Mouse (Mus musculus): ENCODE measurements around the gene Nsg2. TPM values are rescaled to one million over a fixed set of nuclear protein-coding genes. Genes with fewer than 3 reads are reported as not detected.
"Not testable (repeated sequence)": the region's sequence is repeated elsewhere in the genome, so short reads cannot be mapped to it uniquely, and the experiment has no call there.

Gene Nsg2
- polyA plus RNA-seq, 1 experiment, result 1.7 TPM

DNA sequence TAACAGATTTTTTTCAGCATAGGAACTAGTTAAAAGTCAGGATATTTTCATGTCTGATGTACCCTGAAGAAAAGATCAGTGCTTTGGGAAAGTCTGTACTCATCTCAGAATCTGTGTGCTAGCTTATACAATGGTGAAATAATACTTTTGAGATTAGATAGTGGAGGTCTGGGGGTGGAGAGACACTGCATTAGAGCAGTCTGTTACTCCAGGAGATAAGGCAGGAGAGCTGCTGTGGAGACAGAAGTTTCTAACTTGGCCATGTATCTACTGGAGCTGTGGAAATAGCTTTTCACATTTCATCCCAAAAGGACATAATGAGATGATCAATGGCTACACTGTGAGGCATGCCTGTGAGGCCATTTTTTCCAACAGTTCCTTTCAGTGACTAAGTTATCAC is 17.0 kb upstream of the Nsg2 start:
- H3K4me1 ChIP-seq (ENCODE audit: control insufficient read depth, insufficient read depth, low read length), result no peaks in the 10 kb centered on the region
- DNase-seq, result no peak
- no peak overlapping the region for H3K4me3 ChIP-seq (replicated peaks; ENCODE audit: extremely low read depth, low read depth, low read length)
- TF ChIP-seq CTCF (IDR thresholded peaks at IDR 0.05; ENCODE audit: insufficient read depth, low read length), result no peak
- no peak for TF ChIP-seq POLR2A (IDR thresholded peaks at IDR 0.05; ENCODE audit: borderline replicate concordance, extremely low read depth, low read depth, low read length)

DNA sequence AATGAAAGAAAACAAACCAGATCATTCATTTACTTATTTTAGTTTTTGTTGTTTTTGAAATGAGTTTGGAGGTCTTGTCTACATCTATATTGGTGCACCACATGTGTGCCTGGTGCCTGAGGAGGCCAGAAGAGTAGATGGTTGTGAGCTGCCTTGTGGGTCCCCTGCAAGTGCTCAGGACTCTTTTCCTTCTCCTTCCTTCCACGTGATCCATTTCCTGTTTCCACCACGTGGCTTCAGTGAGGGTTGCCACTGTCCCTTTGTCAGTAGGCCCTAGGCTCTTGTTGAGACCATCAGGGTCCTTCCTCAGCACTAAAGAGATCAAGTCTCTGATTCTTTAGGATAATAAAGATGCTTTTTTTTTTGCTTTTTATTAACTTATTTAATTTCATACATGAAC is 15.5 kb upstream of the Nsg2 start:
- Histone ChIP-seq H3K4me3 (replicated peaks; ENCODE audit: extremely low read depth, low read depth, low read length) (no peak overlapping the region), H3K4me1 (ENCODE audit: control insufficient read depth, insufficient read depth, low read length) (no peaks in the 10 kb centered on the region)
- no peak for TF ChIP-seq POLR2A (IDR thresholded peaks at IDR 0.05; ENCODE audit: borderline replicate concordance, extremely low read depth, low read depth, low read length)
- no peak for TF ChIP-seq CTCF (IDR thresholded peaks at IDR 0.05; ENCODE audit: insufficient read depth, low read length)
- WGBS, result 37% methylated on average over 2 of the region's 2 CpGs
- no peak for DNase-seq

DNA sequence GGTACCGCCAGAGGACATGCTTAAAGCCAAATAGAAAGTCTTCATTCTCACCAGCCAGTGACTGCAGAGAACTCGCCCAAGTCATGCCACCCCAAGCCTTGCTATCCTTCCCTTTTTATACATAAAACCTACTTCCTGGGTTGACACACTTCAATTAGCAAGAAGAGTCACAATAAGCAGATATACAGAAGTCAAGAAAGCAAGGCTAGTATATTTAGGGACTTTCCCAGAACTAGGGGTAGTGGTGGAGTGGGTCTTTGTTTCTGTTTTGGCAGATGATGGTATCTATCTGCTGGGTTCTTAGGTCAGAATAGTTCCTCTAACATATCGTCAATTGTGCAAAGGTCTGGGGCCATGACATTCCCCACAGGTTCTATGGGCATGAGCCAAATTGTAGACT is 7.7 kb upstream of the Nsg2 start:
- Histone ChIP-seq H3K4me3 (replicated peaks; ENCODE audit: extremely low read depth, low read depth, low read length) (no peak overlapping the region), H3K4me1 (ENCODE audit: control insufficient read depth, insufficient read depth, low read length) (no peaks in the 10 kb centered on the region)
- TF ChIP-seq POLR2A (IDR thresholded peaks at IDR 0.05; ENCODE audit: borderline replicate concordance, extremely low read depth, low read depth, low read length) (no peak), CTCF (IDR thresholded peaks at IDR 0.05; ENCODE audit: insufficient read depth, low read length) (no peak)
- 85% methylated on average over 3 of the region's 3 CpGs for WGBS
- no peak for DNase-seq

DNA sequence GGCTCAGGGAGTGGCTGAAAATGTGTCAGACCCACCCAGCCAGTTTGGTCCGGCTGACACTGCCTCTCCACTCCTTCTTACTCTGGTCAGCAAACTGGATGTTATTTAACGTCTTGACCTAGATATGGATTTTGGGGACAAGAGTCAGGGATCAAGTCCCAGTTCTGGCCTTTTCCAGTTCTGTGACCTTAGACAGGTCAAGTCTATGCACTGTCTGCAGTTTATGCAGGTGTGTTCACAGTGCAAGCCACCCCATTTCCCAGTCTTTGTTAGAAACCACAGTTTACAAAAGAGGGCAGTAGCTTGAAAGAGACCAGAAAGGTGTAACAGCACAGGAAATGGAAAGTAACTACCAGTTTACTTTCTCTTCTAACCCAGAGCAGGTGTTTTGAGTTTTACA is 547 bp upstream of the Nsg2 start:
- Histone ChIP-seq H3K4me3 (replicated peaks; ENCODE audit: extremely low read depth, low read depth, low read length) (no peak overlapping the region), H3K4me1 (ENCODE audit: control insufficient read depth, insufficient read depth, low read length) (no peaks in the 10 kb centered on the region)
- 40% methylated on average over 2 of the region's 2 CpGs for whole genome bisulfite sequencing
- TF ChIP-seq POLR2A (IDR thresholded peaks at IDR 0.05; ENCODE audit: borderline replicate concordance, extremely low read depth, low read depth, low read length), result no peak
- TF ChIP-seq CTCF (IDR thresholded peaks at IDR 0.05; ENCODE audit: insufficient read depth, low read length), result no peak
- no peak for DNase-seq

DNA sequence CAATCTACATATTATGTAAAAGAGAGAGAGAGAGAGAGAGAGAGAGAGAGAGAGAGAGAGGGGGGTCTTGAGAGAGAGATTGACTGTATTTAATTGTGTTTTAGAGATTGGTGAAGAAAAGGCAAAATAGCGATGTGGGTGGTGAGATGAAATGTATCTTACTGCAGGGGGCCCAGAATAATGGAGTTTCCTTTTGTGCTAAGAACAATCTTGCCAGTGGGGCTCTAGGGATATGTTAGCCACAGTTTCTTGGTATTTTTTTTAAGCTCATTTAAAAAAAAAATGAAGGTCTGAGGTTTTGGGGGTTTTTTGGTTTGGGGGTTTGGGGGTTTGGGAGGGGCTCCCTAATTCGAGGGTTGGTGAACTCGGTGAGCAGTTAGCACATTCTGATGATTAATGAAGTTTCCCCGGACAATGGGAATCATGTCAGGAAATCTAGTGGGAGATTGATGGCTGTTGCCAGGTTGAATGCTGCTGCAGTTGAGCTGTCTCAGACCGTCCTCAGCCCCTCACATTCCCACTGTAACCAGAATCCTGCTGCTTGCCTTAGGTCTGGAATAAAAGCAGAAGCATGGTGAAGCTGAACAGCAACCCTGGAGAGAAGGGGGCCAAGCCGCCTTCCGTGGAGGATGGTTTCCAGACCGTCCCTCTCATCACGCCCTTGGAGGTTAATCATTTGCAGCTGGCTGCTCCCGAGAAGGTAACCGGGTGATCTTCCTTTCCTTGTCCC is 1.1 kb downstream of the Nsg2 start:
- TF ChIP-seq CTCF (IDR thresholded peaks at IDR 0.05; ENCODE audit: insufficient read depth, low read length) (no peak), POLR2A (IDR thresholded peaks at IDR 0.05; ENCODE audit: borderline replicate concordance, extremely low read depth, low read depth, low read length) (no peak)
- WGBS, result 16% methylated on average over 11 of the region's 11 CpGs
- Histone ChIP-seq H3K4me1 (ENCODE audit: control insufficient read depth, insufficient read depth, low read length) (no peaks in the 10 kb centered on the region), H3K4me3 (replicated peaks; ENCODE audit: extremely low read depth, low read depth, low read length) (no peak overlapping the region)
- DNase-seq, result no peak

DNA sequence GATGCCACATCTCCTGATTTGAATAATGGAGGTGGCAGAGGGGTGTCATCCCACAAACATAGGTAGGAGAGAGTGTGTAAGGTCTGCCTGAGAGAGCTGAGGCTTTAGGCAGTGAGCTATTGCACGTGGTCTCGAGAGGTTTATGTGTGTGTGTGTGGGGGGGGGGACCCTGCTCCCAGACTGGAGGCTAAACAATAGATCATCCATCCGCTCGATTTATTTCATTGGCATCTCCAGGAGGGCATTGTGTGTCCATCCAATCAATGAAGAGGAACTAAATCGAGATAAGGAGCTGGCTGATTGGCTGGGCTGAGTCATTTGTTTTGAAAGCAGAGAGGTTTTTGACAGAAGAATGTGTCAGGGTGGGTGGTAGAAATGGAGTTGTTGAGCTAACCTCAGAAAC is 2.4 kb downstream of the Nsg2 start:
- Histone ChIP-seq H3K4me3 (replicated peaks; ENCODE audit: extremely low read depth, low read depth, low read length) (no peak overlapping the region), H3K4me1 (ENCODE audit: control insufficient read depth, insufficient read depth, low read length) (no peaks in the 10 kb centered on the region)
- no peak for TF ChIP-seq CTCF (IDR thresholded peaks at IDR 0.05; ENCODE audit: insufficient read depth, low read length)
- no peak for DNase-seq
- WGBS, result 5% methylated on average over 5 of the region's 5 CpGs

DNA sequence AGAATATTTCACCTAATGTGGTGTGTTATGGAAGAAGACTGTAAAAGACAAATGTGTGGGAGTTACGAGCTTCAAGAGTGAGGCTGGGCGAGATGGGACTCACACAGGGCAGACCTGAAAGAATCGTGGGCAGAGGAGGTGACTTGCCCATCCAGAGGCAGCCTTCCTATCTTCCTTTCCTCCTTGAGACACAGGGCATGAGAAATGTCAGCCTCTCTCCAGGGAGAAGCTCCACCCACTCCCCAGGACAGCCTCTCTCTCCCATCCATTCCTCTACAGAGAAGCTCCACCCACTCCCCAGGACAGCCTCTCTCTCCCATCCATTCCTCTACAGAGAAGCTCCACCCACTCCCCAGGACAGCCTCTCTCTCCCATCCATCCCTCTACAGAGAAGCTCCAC is 7.8 kb downstream of the Nsg2 start:
- H3K4me1 ChIP-seq (ENCODE audit: control insufficient read depth, insufficient read depth, low read length); H3K4me3 ChIP-seq (replicated peaks; ENCODE audit: extremely low read depth, low read depth, low read length); DNase-seq: not testable (repeated sequence)
- 82% methylated on average over 3 of the region's 3 CpGs for WGBS

DNA sequence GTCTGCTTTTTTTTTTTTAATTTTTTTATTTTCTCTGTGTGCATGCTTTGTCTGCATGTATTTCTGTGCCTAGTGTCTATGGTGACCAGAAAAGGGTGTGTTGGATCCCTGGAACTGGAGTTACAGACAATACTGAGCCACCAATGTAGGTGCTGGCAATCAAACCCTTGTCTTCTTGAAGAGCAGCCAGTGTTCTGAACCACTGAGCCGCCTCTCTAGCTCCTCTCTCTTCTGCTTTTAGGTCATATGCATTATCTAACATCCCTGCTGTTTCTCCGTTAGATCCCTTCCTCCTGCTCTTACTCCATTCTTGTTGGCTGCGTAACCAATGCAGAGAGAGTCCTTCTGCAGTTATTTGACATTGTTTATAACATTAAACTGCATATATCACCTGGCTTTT is 8.6 kb downstream of the Nsg2 start:
- no peak for DNase-seq
- 82% methylated on average over 3 of the region's 3 CpGs for WGBS
- H3K4me1 ChIP-seq (ENCODE audit: control insufficient read depth, insufficient read depth, low read length), result no peaks in the 10 kb centered on the region
- H3K4me3 ChIP-seq (replicated peaks; ENCODE audit: extremely low read depth, low read depth, low read length), result no peak overlapping the region
- no peak for TF ChIP-seq CTCF (IDR thresholded peaks at IDR 0.05; ENCODE audit: insufficient read depth, low read length)
- no peak for TF ChIP-seq POLR2A (IDR thresholded peaks at IDR 0.05; ENCODE audit: borderline replicate concordance, extremely low read depth, low read depth, low read length)

DNA sequence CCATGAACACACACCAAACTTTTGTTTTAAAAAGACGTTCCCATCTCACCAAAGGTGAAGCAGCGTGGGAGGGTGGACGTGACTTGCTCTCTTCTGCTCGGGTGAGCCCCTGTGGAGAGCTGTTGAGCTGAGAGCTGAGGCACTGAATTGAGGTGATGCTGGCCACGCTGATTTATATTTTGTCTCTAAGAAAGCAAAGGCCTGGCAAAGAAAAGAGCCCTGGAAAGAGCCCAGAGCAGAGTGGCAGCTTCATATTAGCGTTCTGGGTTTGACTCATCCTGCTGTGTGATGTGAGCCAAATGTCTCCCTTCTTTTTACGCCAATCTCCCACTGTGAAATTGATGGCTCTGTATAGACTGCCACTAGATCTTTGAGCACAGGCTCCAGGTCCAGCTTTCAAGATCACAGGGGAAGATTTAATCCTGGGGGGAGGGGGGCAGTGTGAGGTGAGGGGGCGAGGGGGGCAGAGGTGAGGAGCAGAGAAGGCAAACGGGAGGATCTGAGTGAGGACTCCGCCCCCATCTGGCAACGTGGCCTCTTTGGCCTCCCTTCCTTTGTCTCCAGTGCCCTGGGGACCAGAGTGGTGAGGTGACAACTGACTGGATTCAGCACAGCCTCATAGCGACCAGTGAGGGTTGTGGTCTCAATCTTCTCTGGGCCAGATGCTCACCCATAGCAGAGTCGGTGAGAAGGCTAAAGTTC is 9.8 kb downstream of the Nsg2 start:
- WGBS, result 35% methylated on average over 13 of the region's 13 CpGs
- DNase-seq, result no peak
- Histone ChIP-seq H3K4me1 (ENCODE audit: control insufficient read depth, insufficient read depth, low read length) (no peaks in the 10 kb centered on the region), H3K4me3 (replicated peaks; ENCODE audit: extremely low read depth, low read depth, low read length) (no peak overlapping the region)
- no peak for TF ChIP-seq POLR2A (IDR thresholded peaks at IDR 0.05; ENCODE audit: borderline replicate concordance, extremely low read depth, low read depth, low read length)
- TF ChIP-seq CTCF (IDR thresholded peaks at IDR 0.05; ENCODE audit: insufficient read depth, low read length), result no peak

DNA sequence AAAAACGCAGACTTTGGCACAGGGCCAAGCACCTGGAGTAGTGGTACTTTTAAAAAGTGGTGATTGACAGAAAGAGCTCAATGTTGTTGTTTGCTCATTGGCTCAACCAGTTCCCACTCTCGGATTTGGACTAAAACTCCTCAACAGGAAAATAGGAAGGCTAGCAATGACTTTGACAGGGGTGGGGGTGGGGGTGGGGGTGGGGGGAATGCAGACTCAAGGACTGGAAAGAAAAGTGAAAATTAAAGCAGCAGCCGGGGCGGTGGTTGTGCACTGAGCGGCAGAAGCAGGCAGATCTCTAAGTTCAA is 10.4 kb downstream of the Nsg2 start:
- 53% methylated on average over 5 of the region's 5 CpGs for WGBS
- no peaks in the 10 kb centered on the region for H3K4me1 ChIP-seq (ENCODE audit: control insufficient read depth, insufficient read depth, low read length)
- TF ChIP-seq CTCF (IDR thresholded peaks at IDR 0.05; ENCODE audit: insufficient read depth, low read length) (no peak), POLR2A (IDR thresholded peaks at IDR 0.05; ENCODE audit: borderline replicate concordance, extremely low read depth, low read depth, low read length) (no peak)
- no peak overlapping the region for H3K4me3 ChIP-seq (replicated peaks; ENCODE audit: extremely low read depth, low read depth, low read length)
- no peak for DNase-seq
